Mouse (Mus musculus): ENCODE measurements around the gene Dmbx1.

Gene Dmbx1

DNA sequence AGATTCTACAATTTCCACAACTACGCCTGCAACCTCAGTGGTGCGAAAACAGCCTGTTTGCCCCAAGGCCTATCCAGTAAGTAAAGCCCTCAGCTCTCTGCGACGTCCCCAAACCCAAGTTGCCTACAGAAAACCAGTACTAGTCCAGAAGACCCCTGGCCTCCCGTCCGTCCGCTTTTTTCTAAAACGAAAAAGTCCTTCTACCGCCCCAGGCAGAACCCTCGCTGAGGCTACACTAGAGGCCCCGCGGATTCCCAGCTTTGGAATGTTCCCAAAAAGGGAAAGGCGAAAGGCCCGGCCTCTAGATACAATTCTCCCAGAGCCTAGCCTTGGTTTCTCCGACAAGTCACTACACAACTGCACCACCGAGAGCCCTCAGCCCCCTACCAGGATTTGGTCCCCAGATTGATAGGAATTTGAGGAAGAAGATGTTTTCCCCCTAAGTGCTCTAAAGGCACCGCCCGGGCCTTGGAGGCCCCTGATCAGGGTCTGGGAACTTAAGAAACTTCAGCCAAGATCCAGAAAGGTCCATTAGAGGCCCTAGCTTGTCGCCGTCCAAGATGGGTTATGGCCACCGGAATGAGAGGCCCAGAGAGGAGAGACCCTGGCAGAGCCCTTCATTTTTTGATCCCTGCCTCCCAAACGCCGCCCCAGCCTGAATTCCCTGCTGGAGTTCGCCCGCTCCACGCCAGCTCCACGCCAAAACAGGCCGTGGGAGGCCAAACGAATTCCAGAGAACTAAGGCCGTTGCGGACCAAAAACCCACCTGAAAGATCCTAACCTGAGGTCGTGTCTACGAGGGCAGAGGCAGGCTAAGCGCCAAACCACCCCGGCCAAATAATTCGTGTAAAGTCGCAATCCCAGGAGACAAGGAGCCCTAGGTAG, 1.2 kb downstream of the Dmbx1 start:
- no peak for DNase-seq

DNA sequence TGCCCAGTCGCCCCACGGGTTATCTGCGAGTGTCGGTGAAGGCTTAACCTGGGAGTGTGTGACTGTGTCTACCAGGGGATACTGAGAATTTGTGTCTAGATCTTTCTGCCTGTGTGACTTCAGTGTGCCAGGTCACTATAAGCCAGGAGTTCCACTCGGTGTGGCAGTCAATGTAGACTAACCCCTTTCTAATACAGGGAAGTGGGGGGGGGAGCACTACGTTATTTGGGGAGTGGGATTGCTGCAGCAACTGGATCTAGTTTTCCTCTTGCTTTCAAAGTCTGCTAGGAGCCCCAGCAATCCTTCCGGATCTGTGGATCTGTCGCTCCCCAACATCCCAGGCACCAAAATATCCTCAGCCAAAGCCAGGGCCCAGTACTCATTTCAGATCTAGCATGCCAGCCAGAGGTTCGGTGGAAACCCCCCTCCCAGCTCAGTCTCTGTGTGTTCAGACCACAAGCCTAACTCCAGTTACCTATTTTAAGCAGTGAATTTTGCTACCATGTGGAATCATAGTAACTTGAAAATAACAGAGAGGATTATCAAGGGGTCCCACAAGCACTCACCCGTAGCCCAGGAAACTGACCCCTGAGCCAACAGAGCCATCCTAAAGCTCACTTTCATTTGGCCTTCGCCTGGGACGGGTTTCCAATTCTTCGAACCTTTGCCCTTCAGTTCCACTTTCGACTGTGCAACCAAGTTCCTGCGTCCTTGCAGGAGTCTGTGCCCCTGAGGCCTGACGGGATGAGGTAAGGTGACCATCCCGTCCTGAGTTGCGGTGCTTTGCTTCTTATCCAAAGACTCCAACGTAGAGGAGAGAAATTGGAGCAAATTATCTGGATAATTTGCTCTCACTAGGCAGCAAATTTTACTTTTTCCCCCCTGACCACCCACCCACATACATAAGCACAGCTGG, 2.4 kb downstream of the Dmbx1 start:
- DNase-seq = no peak

DNA sequence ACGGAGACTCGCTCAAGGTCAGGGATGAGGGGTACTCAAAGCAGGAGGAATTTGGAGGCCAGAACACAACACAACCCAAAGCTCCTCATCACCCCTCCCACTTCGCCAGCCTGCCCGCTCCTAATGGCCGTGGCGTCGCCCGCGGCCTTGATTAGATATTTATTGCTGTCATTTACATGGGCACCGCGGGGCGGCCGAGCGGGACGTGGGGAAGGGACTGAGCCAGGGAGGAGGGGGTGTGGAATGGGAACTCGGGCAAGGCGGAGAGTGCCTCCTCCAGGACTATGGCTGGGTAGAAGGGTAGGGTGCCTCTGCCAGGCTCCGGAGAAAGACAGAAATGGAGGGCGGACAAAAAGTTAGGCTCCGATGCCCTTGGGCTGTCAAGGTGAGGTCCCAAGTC, 3.1 kb downstream of the Dmbx1 start:
- no peak for DNase-seq

DNA sequence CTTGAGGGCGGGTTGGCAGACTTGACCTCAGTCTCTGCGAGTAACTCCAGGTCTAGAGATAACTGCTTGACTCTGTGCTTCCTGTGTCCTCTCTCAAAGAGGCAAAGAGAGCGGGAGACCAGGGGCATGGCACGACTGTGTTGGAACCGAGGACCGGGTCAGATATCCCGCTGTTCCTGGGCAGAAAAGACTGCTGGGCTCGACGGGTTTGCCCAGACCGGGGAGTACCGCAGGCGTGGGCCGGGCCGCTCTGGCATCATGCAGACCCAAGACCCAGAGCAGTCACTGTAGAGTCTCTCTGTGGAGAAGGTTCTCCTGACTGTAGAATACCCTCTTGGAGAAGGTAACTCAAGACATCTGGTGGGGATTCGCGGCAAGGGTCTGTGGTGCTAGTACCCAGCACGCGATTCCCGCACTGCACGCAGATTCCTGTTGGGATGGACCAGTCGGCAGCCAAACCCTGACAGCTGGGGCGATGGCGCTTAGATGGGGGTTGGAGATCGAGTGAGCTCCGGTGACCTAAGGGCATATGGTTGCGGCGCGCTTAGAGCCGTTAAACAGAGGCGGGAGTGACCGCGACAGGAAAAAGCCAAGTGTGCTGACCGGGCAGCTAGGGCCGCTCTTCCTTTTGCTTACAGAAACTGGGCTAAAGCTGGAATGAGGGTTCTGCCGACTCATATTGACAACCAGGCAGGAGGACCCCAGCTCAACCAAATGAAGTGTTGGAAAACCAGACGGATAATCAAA, 3.7 kb downstream of the Dmbx1 start:
- DNase-seq = no peak

DNA sequence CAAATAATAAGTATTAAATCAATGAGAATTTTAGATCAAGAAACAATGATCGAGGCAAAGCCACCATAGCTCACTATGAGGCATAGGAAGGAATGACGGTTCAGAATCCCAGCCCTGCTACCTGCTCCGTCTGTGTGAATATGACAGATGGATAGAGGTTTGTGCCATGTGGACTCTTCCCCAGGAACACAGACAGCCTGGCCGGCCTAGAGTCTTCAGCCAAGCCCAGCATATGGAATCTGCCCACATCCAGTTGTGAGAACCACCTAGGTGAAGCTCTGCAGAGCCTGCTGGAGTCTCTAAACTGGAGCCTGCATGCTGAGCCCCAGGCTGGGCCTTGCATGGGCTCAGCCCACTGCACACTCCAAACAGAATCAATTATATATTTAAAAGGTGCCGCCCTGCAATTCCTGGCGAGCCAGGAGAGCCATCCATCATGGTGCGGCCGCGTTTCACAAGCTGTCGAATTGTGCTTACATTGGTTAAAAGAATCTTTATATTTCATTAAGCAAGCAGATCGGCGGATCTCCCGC, 8.1 kb downstream of the Dmbx1 start:
- DNase-seq = no peak

DNA sequence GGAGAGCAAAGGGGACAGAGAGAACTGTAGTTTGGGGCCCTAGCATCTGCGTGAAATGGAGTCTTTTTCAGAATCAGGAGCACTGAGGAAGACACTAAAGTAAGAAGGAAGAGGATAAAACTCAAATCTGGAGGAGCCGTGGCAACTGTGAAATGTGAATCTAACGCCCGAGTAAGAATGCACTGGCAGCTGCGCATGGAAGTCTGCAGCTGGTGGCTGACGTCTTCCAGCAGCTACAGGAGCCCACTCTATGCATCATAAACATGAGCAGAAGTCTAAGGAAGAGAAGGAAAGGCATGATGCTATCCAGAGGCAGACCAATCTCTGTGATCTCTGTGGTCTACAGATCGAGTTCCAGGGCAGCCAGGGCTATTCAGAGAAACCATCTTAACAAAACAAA, 12.1 kb downstream of the Dmbx1 start:
- no peak for DNase-seq

DNA sequence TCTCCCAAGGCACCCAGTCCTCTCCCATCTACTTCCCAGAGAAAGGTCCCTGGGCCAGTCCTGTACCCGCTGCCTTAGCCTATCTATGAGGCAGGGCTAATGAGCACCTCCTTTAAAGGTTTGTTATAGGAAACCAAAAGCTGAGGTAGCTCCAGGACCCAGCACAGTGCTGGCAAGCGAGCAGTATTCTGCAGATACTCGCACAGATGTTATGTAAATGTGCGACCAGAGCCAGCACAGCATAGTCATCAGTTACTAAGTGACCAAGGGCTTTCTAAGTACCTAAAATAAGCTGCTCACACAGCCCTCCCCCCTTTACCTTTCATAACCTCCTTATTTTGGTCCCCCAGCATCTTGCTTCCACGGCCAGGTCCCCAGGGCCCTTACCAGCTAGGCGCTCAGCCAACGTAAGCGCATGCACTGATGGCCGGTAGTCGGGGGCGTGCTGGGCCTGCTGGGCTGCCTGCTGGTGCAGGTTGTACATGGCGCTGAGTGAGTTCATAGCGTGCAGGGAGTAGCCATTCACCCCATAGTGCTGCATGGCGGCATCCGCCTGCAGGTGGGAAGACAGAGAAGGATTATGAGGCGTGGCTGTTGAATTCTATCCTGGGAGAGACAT, 16.4 kb downstream of the Dmbx1 start:
- no peak for DNase-seq

DNA sequence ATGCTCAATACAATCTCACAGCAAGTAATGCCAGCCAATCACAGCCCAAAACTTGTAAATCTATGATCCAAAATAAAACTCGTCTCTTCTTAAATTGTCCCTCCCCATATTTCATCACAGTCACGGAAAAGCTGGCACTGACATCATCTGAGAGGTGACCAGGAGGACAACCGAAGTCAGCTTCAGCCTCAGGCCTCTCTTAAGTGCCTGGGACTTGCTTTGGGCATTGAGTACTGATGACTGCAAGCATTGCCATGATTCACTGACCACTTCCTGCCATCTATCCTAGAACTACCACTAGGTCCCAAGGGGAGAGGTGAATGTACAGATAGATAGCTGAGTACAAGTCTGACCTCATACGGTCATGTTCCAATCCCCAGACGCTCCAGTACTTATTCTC, 17.0 kb downstream of the Dmbx1 start:
- no peak for DNase-seq

DNA sequence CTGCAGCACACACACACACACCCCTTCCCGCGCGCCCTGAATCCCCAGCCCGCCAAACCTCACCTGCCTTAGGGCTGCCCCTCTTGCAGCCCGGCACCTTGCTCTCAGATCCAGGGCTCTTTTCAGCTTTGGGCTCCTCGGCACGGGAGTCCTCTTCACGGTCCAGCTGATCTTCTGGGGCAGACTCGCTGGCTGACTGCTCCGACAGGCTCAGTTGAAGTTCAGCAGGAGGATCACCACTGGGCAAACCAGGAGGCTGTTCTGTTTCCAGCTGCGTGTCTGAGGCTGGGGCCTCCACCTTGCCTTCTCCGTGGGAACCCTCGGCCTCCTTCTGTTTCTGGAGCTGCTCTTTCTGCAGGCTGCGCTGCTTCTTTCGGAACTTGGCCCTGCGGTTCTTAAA, 19.8 kb downstream of the Dmbx1 start:
- DNase-seq = no peak

DNA sequence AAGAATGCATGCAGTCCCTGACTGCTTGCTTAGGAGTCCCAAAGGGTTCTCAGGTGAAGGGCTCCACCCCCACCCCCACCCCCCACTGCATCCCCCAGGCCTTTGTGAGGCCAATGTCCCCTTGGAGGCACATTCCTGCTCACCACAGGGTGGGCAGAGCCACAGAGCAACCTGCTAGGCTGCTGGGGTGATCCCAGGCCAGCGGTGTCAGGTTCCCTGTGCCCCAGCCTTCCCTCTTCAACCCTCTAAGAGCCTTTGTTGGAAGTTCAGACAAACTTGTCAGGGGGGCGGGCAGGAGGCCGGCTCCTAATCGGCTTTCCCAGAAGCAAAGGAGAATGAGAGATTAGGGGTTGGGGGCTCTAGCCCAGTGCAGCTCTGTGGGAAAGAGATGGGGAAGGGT, 28.1 kb downstream of the Dmbx1 start:
- no peak for DNase-seq

DNA sequence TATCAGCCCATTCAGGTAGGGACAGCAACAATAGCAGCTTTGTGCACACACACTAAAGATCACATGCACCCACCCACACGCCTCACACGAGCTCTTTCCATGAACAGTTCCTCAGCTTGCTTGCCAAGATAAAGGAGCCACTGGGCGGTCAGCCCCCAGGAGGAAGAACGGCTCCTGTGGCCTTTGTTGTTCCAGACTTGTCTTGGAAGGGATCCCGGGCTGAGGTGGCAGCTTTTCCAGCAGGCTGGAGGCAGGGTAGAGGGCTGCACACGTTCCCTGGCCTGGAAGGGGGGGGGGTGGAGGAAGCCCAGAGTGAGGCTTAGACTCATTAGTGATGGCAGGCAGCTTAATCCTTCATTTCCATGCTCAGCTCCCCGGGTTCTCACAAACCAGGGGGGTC, 31.1 kb downstream of the Dmbx1 start:
- DNase-seq = no peak

DNA sequence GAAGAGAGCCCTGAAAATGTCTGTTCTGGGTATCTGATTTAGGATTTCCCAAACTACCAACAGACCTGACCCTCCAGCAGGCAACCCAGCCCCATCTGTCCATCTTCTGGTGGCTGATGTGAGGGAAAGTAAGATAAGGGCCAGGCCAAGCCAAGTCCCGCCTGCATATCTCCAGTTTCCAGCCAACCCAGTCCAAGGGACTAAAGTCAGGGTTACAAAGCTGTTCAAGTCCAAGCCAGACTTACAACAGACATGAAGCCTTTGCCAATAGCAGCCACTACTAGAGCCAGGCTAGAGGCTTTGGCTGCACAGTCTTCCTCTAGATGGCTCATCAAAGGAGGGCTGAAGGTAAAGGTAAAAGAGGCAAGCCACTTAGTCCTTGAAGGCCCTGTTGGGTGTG, 31.7 kb downstream of the Dmbx1 start:
- no peak for DNase-seq

DNA sequence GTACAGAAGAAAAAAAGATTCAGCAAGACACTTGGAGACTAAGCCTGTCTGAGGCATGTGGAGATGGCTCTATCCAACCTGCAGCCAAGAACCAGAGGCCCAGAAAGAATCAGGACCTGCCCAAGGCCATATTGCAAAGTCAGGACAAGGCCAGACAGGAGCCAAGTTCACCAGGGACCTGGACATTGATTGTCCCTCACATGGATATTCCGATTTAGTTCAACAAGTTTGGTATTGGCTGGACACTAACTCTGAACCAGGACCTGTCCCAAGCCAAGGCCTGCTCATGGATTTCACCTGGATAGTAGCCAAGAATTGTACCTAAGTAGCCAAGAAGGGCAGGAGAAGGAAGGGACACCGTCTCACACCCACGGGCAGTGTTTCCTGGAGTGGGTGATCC, 32.9 kb downstream of the Dmbx1 start:
- no peak for DNase-seq

DNA sequence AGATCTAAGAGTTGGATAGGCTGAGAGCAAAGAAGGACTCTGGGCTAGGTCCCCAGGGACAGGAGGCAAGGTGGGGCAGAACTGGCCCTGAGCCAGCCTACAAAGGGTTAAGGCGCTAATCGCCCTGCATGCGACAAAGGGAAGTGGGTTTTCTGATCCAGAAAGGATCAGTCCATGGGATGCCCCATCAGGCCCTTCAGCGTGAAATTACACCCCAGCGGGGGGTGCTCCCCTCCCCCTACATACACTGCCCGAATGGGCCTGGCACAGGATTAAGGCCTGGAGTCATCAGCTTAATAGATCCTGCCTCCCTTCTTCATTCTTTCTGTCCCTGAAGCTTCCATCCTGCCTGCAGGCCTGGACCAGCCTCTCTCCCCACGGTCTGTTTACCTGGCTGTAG, 34.0 kb downstream of the Dmbx1 start:
- DNase-seq = no peak

DNA sequence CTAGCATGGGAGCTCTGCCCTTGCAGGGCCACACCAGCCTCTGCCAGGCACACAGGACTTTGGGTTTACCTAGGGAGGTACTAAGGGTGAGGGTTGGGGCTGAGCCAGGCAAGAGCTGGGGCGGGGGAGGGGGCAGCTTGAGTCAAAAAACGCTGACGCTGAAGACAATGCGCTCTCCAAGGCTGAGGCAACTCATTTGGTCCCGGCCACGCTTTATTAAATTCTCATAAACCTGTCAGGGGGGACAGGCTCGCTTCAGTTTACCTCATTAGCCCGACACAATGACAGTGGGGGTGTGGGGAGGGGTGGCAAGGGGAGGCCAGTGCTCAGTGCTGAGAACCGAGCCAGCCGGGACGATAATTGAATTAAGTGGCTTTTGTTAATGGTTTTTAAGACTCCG, 35.4 kb downstream of the Dmbx1 start:
- DNase-seq = no peak

DNA sequence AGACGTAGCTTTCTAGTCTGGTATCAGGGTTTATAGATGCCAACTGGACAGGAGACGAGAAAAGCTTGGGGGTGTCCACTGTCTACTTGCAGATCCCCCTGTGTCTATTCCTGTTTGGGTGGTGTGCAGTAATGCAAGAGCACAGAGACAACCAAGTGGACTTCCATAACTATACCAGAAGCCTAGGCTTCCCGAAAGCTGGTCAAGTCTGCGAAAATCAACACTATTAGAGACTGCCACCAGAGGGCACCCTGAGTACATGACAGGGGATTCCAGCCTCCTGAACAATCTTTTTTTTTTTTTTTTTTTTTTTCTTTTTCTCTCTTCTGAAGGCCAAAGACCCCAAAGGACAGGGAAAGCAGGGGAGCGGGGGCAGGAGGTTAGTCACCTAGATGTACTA, 36.9 kb downstream of the Dmbx1 start:
- peak; percentile 69 for DNase-seq

DNA sequence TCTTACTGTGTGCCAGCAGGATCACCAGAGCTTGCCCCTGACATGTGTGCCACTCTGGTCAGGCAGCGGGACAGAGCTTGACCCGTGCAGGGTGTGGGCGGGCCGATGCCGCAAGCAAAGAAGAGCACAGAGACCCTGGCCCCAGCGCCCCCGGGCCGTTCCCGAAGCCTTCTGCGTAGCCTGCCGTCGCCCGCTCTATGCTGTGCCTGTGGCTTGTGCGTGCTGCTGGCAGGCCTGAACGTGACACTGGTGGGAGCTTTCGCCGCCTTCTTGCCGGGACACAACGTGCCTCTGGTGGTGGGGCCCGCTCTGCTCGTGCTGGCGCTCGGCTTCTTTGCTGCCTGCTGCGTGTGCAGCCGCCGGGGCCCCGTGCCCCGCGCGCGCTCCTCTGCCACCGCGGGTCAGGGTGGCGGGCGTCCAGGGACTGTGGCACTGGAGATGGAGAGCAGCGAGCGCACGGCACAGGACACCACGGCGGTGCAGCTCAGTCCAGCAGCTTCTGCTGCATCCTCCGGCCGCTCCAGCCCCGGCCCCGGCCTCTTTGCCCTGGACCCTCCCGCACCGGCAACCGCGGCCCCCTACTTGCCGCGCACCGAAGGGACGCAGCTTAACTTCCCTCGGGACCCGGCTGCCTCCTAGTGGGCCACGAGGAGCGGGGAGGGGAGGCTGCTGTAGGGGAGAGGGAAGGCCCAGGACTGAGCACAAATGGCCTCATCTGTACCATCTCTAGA, 41.7 kb downstream of the Dmbx1 start:
- no peak for DNase-seq

DNA sequence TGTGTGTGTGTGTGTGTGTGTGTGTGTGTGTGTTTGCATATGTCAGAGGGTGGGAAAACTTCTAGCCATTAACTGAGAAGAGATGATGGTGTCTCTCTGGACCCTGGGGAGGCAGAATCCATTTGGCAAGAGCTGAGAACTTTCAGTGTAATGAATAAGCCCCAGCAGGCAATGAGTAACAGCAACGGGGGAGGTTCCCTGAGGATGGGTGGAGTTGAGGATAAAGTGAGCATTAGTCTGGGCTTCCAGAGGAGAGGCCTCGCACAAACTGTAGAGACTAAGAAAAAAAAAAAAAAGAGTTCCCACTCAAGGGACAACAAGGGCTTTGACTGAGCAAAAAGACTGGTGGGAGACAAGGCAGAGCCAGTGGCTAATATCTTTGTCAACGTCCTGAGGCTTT, 45.4 kb downstream of the Dmbx1 start:
- DNase-seq = no peak

DNA sequence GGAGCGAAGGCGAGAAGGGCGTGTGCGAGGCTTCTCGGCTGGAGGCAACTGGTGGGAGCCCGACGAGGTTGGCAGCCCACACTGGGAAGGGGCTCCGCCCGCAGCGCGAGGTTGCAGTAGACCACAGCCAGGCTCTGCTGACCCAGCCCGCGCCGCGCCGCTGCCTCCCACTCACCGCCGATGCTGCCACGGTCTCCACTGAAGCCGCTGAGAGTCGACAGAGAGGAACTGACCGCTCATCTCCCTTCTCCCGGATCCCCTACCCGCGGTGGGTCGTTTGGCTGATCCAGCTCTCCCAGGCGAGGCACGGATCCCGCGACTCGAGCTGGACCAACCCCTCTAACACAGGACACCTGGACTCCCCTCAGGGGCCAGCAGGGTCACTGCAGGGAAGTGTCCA, 49.2 kb downstream of the Dmbx1 start, which contains the start of gene 6430628N08Rik:
TSS of gene 6430628N08Rik (plus strand) at position 113 of the 400 bp plus-strand sequence.
- DNase-seq = no peak

DNA sequence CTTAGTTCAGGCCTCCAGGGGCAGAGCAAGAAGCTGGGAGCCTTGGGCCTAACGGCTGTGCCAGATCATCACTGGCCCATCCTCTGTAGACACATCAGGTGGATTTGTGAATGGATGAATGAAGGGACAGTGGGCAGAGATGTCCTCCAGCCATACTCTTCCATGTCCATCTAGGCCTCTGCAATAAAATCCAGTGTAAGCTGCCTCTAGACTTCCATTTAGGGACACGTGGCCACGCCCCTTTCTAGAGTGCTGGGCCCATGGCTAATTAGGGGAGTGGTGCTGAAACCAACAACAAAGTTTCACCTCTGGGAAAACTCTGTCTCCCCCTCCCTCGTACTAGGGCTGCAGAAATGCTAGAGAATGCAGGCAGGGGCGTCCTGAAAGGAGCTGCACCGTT, 49.7 kb downstream of the Dmbx1 start:
- DNase-seq = no peak

DNA sequence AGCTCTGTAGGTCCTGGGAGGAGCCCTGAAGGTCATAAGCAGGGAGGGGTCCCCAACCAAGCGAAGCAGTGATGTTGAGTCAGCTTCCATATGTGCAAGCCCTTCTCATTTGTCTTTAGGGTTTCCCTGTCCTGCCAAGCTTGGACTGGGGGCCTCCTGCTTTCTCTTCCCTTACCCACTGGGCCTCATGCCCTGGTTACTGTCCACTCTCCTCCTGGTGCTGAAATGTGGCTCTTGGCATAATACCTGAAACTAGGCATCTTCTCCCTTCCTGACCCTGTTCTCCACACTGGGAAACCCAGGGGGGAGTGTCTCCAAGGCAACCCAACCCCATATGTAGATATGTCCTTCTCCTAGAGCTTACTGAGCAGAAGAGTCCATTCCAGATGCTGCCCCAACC, 52.9 kb downstream of the Dmbx1 start:
- no peak for DNase-seq

DNA sequence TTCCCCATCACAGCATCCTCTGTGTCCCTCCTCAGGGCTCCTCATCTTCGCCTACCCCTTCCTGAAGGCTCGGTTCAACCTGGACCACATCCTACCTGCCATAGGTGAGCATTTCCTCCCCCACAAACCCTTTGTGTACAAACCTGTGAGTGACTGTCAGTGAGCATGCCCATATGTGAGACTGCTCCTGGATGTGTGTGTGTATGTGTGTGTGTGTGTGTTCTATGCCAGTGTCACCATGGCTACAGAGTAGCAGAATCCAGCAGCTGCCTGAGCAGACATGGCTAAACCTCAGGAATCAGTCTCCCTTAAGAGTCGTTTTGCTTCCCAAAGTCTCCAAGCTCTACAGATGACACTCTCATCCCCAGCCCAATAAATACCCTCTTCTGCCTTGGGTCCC, 53.9 kb downstream of the Dmbx1 start:
- no peak for DNase-seq

All from thymus, postnatal 25 days (tissue).